Mouse (Mus musculus) ZHBTc4 (cell line): ENCODE results near the gene Rin2.

Experiments used
- DNase-seq: peaks from one replicate; pipeline ENCODE4 v3.0.0-alpha.2; 2011; ENCODE audit warnings: low read depth, low spot score

Gene Rin2

GRCm38 (mm10) chr2:145861193-145862123 is 186.4 kb downstream of the Rin2 start:
- DNase-seq = no peak

GRCm38 (mm10) chr2:145862206-145862817 is 187.3 kb downstream of the Rin2 start:
- DNase-seq = peak; percentile 77

GRCm38 (mm10) chr2:145865344-145865743 is 190.3 kb downstream of the Rin2 start:
- peak; percentile 57 for DNase-seq

DNA sequence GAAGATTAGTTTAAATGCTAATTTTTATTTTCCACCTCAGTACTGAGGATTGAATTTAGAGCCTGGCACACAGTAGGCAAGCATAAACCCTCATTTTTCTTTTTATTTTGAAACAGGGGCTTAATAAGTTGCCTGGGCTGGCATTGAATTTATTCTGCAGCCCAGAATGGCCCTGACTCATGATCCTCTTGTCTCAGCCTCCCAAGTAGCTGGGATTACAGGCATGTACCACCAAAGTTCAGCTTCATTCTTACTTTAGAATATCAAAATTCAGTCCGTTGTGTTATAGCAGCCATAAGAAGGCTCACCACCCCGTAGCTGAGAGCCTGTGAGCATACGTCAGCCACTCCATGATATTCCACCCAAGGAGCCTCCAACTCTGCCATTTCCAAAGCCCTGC is 191.2 kb downstream of the Rin2 start:
- no peak for DNase-seq

- DNase-seq = peak; percentile 69
These were observed 191.9 kb downstream of the Rin2 start for GRCm38 (mm10) chr2:145866695-145867449.

GRCm38 (mm10) chr2:145871308-145871707 is 196.3 kb downstream of the Rin2 start:
- DNase-seq = no peak

DNA sequence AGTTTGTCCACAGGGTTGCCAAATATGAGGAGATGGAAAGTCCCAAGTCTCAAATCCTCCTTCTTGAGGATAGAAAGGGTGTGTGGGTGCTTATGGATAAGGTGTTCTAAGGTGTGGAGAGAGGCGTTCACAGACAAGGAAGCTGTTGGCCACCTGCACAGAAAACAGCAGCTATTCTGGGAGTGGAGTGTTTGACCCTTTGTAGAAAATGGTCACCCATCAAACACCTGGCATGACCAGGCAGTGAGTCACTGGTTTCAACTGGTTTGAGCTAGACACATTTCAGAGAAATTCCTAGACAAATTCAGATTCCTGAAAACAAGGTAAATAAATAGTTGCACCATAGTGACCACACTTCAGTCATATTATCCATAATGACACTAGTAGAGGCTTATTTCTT is 197.1 kb downstream of the Rin2 start:
- DNase-seq = no peak

GRCm38 (mm10) chr2:145873953-145874352 is 198.9 kb downstream of the Rin2 start:
- no peak for DNase-seq

- no peak for DNase-seq
These were observed 200.0 kb downstream of the Rin2 start for GRCm38 (mm10) chr2:145874879-145875482.

GRCm38 (mm10) chr2:145877191-145877590 is 202.2 kb downstream of the Rin2 start:
- DNase-seq = no peak

- no peak for DNase-seq
These were observed 206.1 kb downstream of the Rin2 start for GRCm38 (mm10) chr2:145880887-145881747.

DNA sequence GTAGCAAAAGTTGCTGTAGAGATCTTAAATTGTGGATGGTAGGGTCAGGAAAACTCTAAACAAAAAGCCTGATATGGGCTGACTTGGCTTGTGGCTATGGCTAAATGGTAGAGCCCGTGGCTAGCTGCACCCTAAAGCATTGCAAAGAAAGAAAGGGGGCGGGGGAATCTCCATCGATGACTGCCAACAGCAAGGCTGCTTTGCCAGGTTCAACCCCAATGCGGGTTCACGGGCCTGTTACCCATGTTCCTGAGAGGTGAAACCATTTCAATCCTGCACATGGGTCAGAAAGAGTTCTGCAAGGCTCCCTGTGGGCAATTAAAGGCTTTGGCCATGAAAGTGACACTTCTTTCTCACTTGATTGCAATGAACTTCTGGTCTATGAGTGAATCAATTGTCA is 206.9 kb downstream of the Rin2 start:
- DNase-seq = no peak

- DNase-seq = peak; percentile 36
These were observed 207.4 kb downstream of the Rin2 start for GRCm38 (mm10) chr2:145882398-145882797.

- DNase-seq = peak; percentile 71
These were observed 209.3 kb downstream of the Rin2 start for GRCm38 (mm10) chr2:145884036-145884912.

DNA sequence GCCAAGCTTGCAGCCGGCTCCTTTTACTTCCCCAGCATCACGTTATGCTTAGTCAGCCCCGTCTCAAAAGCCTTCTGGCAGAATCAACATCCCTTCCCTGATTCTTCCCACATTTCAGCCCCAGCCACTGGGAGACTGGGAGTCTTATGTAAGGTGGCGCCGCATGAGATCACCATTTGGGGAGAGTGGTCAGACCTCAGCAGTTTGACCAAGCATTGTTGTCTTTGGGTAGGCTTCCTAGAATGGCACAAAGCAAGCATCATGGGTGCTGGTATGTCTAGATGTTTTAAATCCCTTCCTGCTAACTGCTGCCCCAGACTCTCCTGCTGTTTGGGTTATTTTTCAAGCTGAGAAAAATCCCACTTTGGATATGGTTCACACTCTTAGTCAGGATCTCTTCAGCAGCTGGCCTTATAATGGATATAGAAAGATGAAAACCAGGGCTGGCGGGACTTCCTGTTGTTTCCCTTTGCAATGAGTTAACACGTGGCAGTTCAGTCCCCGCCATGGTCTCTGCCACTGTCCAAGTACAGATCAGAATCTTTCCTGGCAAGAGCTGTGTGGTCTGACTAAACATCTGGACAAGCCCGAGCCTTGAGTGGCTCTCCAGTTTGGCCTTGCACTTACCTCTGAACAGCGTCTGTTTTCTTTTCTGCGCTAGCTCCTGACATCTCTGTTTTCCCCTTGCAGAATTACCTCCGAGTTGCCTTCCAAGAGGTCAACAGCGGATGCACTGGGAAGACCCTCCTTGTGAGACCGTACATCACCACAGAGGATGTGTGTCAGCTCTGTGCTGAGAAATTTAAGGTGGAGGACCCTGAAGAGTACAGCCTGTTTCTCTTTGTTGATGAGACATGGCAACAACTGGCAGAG is 210.1 kb downstream of the Rin2 start:
- peak; percentile 42 for DNase-seq

DNA sequence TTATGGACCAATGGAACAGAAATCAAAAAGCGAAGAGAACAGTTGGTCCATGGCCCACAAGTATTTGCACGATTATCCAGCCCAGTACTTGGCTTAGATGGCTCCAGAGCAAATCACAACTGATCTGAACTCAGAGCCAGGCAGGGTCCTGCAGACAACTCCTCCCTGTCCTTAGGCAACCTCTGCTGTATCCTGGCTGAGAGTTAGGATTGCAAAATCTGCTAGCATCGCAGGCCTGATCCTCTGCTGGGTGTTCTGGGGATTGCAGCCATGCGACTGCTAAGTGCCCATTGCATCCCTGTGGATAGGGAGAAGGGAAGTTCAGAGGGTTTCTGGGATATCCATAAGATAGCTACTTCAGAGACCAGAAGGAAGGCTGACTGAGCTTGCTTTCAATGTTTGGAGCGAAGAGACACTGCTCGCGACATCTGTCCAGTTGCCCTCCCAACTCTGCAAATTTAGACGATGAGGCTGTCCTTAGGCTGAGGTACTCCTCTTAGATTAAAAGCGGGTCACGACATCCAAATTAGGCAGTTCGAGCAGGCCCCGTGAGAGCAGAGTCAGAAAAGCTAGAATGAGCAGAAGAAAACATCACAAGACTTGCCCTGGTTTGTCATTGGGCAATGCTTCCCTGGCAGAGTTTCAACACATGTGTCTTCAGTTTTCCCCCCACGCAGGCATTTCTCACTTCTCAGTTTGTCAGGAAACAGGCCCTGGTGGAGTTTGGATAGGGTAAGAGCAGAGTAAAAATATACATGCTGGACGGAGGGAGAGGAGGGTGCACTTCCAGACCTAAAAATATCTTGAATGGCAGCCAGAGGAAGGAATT is 213.1 kb downstream of the Rin2 start:
- DNase-seq = peak; percentile 76

DNA sequence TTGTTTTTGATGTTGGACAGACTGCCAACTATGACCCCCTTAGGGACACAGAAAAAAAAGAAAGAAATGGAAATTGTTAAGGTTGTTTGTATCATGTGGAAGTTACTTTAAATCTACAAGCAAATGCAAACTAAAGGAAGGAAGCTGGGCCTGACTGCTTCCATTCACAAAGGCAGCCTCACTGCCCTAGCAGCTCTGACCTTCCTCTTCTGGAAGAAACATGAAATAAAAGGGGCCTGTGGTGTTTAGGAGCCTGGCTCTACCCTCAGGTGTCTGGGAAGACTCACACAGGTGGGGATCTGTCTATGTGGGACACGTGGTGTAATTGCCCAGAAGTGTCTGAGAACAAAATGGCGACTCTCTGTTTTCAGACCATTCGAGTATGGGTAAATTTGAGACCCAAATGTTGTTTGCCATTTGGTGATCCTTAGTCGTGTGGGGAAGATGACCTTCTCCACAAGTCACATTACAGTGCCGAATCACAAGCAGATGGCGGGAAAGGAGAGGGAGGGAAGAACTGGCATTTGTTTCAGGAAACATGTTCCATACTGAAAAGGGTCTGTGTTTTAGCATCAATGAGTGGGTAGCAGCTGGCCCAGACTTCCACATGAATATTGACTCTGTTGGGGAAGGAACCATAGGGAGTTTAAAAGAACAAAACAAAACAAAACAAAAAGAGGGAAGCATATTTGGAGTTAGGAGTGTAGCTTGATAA is 213.9 kb downstream of the Rin2 start:
- DNase-seq = no peak
